Mouse (Mus musculus) urinary bladder, adult 2 months (tissue): ENCODE measurements around the gene Tmem268. TPM values are rescaled to one million over a fixed set of nuclear protein-coding genes. Genes with fewer than 3 reads are reported as not detected.

Experiments
- DNase-seq: peaks from one replicate; pipeline ENCODE4 v3.0.0; 2022; ENCODE audit warnings: low spot score
- polyA plus RNA-seq: library from polyadenylated mRNA; depleted of rRNA; stranded (reverse); fragments of >200 nt; gene quantifications from 2 replicates; pipeline ENCODE4 v1.2.3, GENCODE M21; 2012; rRNA removed

The Tmem268 gene
- polyA plus RNA-seq, 1 experiment, result 9.9 TPM

GRCm38 (mm10) chr4:63600786-63601185 is 42.2 kb downstream of the Tmem268 start:
- DNase-seq, result no peak

DNA sequence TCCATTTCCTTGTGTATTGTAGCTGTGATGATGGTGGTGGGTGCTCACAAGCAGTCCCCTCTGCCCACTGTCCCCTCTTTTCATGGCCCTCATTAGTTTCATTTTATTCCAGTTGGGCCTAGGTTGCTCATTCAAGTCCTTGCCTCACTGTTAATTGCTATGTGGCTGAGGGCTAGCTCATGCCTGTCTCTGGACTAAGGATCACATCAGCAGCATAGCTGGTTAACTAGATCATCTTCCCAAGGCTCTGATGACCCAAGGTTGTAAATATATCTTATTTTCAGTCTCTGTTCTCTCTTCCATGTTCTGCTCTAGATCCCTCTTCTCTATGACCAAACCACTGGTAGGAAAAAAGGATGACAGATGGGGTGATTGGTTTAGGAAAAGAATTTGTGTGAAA is 42.7 kb downstream of the Tmem268 start:
- DNase-seq, result no peak

- DNase-seq, result no peak
Observed at GRCm38 (mm10) chr4:63604945-63605344, 46.4 kb downstream of the Tmem268 start, which contains the start of gene Gm11213. Gene Gm11213, minus strand, starts transcription at chr4:63605261.

- no peak for DNase-seq
Observed at GRCm38 (mm10) chr4:63605545-63605944, 47.0 kb downstream of the Tmem268 start.

DNA sequence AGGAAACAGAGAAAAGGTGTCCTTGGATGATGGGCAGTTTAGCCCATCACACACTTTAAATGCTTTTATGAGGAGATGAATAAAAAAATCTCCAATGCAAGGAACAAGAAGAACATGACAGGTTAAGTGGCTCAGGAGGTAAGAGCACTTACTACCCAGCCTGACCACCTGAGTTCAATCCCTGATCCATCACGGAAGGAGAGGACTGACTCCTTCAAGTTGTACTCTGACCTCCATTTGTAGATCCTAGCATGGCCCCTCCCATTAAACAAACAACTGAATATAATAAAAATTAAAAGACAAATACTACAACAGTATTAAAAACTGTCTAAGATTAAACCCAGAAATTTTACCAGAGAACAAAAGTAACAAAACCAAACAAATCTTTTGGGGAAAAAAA is 47.4 kb downstream of the Tmem268 start:
- DNase-seq, result no peak

GRCm38 (mm10) chr4:63608391-63608790 is 49.8 kb downstream of the Tmem268 start:
- no peak for DNase-seq

GRCm38 (mm10) chr4:63621861-63622260 is 63.3 kb downstream of the Tmem268 start:
- DNase-seq, result no peak

DNA sequence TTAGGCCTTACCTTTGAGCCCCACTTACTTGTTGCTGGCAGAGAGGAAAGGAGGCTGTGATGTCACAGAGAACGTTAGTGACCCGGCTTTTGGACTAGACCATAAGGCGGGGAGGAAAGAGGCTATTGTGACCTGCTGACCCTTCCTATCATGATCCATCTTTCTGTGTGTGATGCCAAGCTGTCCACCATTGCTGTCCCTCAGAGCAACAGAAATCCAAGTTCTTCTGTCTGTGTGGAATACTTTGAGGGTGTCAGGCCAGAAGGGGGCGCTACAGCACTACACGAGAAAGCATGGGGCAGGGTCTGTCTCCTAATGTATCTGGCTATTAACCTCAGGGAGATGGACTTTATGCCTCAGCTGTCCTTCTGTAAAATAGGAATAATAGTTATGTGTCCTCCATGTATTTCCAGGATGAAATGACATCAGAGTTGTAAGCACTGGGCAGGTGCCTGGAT is 63.8 kb downstream of the Tmem268 start, which contains the start of gene Tex48:
Gene Tex48, minus strand, starts transcription at position 51 of the 458 bp plus-strand sequence.
- DNase-seq, result no peak

DNA sequence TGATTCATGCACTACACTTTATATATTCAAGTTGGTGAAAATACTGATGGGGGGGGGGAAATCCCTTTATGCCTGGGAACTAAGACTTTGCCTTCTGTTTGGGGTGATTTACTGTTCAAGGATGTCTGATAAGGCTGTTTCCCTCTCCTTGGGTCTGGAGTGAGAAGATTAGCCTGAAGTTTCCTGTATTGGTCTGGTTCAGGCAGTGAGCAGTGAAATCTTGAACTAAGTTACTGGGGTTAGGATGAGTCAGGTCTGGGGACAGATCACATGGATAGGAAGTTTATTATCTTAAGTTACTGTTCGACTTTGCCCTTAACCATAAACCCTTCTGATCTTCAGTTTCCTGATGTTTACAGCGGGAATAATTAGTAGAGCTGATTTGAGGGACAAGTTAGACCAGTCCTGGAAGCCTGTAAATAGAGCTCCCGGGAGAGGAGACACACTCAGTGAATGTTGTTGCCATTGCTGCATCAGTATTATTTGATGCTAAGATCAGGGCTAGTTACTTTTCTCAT is 67.0 kb downstream of the Tmem268 start:
- no peak for DNase-seq

- DNase-seq, result no peak
Observed at GRCm38 (mm10) chr4:63627111-63627510, 68.5 kb downstream of the Tmem268 start.

- no peak for DNase-seq
Observed at GRCm38 (mm10) chr4:63633181-63633580, 74.6 kb downstream of the Tmem268 start.

Other genes starting within 250 kb of the Tmem268 start
- gene Orm1, start 214.2 kb upstream of the Tmem268 start, polyA plus RNA-seq, result 7.2 and 12.5 TPM in 2 replicates
- 0.32 and 0.39 TPM in 2 replicates for gene Orm3, start 202.6 kb upstream of the Tmem268 start, polyA plus RNA-seq
- gene Orm2, start 196.3 kb upstream of the Tmem268 start, polyA plus RNA-seq, result 0.16 and 0.36 TPM in 2 replicates
- gene Akna, start 155.4 kb upstream of the Tmem268 start, polyA plus RNA-seq, result 1.8 and 3.5 TPM in 2 replicates
- 4.7 and 4.8 TPM in 2 replicates for gene Whrn, start 62.8 kb upstream of the Tmem268 start, polyA plus RNA-seq
- 115 and 120 TPM in 2 replicates for gene Atp6v1g1, start 14.0 kb upstream of the Tmem268 start, polyA plus RNA-seq
- gene Gm11213, start 46.5 kb downstream of the Tmem268 start, polyA plus RNA-seq, result not detected in 2 replicates
- gene Tex48, start 63.6 kb downstream of the Tmem268 start, polyA plus RNA-seq, result not detected in 2 replicates
- gene Gm11214, start 104.6 kb downstream of the Tmem268 start, polyA plus RNA-seq, result not detected in 2 replicates
- 0.38 and 0.62 TPM in 2 replicates for gene Tnfsf15, start 186.3 kb downstream of the Tmem268 start, polyA plus RNA-seq